13 mouse cellular contexts compared by ENCODE assay signal in the genomic region with DNA sequence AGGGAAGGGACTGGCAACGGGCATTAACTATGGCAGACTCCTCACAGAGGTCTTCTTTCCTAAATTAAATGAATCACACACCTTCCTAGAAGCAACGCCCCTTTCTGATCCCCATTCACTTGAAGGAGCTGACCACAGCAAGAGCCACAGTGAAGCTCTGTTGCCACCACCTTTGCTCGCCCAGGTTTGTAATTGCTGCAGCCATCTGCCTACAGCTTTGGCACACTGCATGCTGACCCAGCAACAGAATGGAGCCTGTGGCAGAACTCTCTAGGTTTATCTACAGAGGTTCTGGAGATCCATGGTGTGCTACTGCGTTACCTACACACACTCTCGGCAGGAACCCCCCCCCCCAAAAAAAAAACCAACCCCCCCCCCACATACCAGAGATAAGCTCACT.
"Had no signal": no experiment of that assay in that cellular context is flagged by ENCODE, and none has a peak within 500 bp of the region (broad histone marks: within the 10 kb centered on the region; RNA-seq: fewer than 3 reads in every experiment).

No protein-coding gene starts in this region.

- DNase-seq: gastrocnemius, postnatal 36 days; heart, adult 11 months; heart, adult 2 months; heart, postnatal 14 days; heart, postnatal 36 days; kidney, adult 11 months; kidney, adult 2 months; kidney, adult 9 months; kidney, postnatal 14 days; kidney, postnatal 36 days; layer of hippocampus, postnatal 36 days; left cerebral cortex, postnatal 4 days; lung, adult 18-20 months had no signal
